Mouse (Mus musculus) cerebellum, adult 2 months (tissue): ENCODE data around the gene Bdp1.

Experiments used
- CTCF ChIP-seq: fragments of 200-500 bp; IDR thresholded peaks from 2 replicates; pipeline ENCODE4 v1.5.1; 2011; ENCODE audit warnings: low read depth, mild to moderate bottlenecking, control low read depth, low read length, moderate library complexity, borderline replicate concordance; ENCODE audit not compliant: insufficient read depth
- POLR2A ChIP-seq: fragments of 200-500 bp; IDR thresholded peaks from 2 replicates; pipeline ENCODE4 v1.6.1; 2011; ENCODE audit warnings: low read length, control low read depth, borderline replicate concordance; ENCODE audit not compliant: insufficient read depth

GRCm38 (mm10) chr13:100098808-100099207 is 5.1 kb downstream of the Bdp1 start:
- TF ChIP-seq POLR2A: no peak
- no peak for TF ChIP-seq CTCF
